Mouse (Mus musculus): Measurements from ENCODE around the gene Acy3. TPM values are rescaled to one million over a fixed set of nuclear protein-coding genes. Genes with fewer than 3 reads are reported as not detected.

Gene Acy3
- polyA plus RNA-seq, 1 experiment = 6.3 TPM

GRCm38 (mm10) chr19:4018743-4019583, 32.6 kb downstream of the Acy3 start:
- no peaks in the 10 kb centered on the region for H3K79me2 ChIP-seq (ENCODE audit: control insufficient read depth, insufficient read depth)
- peak overlapping the region; percentile 64 for H3K4me2 ChIP-seq (ENCODE audit: low read depth)
- TF ChIP-seq POLR2AphosphoS2 (IDR thresholded peaks at IDR 0.05; ENCODE audit: insufficient read length, low read depth) = no peak
- TF ChIP-seq SRF (IDR thresholded peaks at IDR 0.05; ENCODE audit: control insufficient read depth, insufficient read length, low read depth) = no peak
- TF ChIP-seq TCF12 (IDR thresholded peaks at IDR 0.05; ENCODE audit: insufficient read depth, poor library complexity, severe bottlenecking) = no peak
- TF ChIP-seq TCF3 (IDR thresholded peaks at IDR 0.05; ENCODE audit: insufficient read length, low read depth) = no peak
- TF ChIP-seq E2F4 (IDR thresholded peaks at IDR 0.05; ENCODE audit: insufficient read depth) = no peak
- no peak for TF ChIP-seq USF1 (IDR thresholded peaks at IDR 0.05; ENCODE audit: low read depth)
- TF ChIP-seq MYOG (IDR thresholded peaks at IDR 0.05; ENCODE audit: control insufficient read depth in 1 of 3, insufficient read depth in 1 of 3, insufficient read length in 2 of 3, low read depth in 2 of 3) = no peak
- TF ChIP-seq REST (IDR thresholded peaks at IDR 0.05; ENCODE audit: insufficient read depth, insufficient read length) = no peak
- TF ChIP-seq POLR2A (IDR thresholded peaks at IDR 0.05; ENCODE audit: insufficient read length, low read depth) = no peak
- TF ChIP-seq CEBPB (IDR thresholded peaks at IDR 0.05; ENCODE audit: insufficient read depth, poor library complexity, severe bottlenecking) = no peak
- TF ChIP-seq MAX (IDR thresholded peaks at IDR 0.05; ENCODE audit: low read depth) = no peak
- TF ChIP-seq MYOD1 (IDR thresholded peaks at IDR 0.05; ENCODE audit: control insufficient read depth in 1 of 3, insufficient read length in 2 of 3, low read depth in 2 of 3) = no peak
- no peak overlapping the region for H3ac ChIP-seq (ENCODE audit: control insufficient read depth, insufficient read length)
- H3K27me3 ChIP-seq (ENCODE audit: control insufficient read depth, insufficient read depth, insufficient read length) = no peaks in the 10 kb centered on the region
- H3K36me3 ChIP-seq (ENCODE audit: control insufficient read depth, insufficient read depth) = no peaks in the 10 kb centered on the region
- no peak overlapping the region for H3K4me3 ChIP-seq

GRCm38 (mm10) chr19:4023185-4023584, 36.8 kb downstream of the Acy3 start:
- H3K79me2 ChIP-seq (ENCODE audit: control insufficient read depth, insufficient read depth) = no peaks in the 10 kb centered on the region

GRCm38 (mm10) chr19:4027576-4027975, 41.2 kb downstream of the Acy3 start:
- no peak overlapping the region for H3ac ChIP-seq (ENCODE audit: control insufficient read depth, insufficient read length)
- no peaks in the 10 kb centered on the region for H3K36me3 ChIP-seq (ENCODE audit: control insufficient read depth, insufficient read depth)
- no peaks in the 10 kb centered on the region for H3K27me3 ChIP-seq (ENCODE audit: control insufficient read depth, insufficient read depth, insufficient read length)
- no peak for TF ChIP-seq CEBPB (IDR thresholded peaks at IDR 0.05; ENCODE audit: insufficient read depth, poor library complexity, severe bottlenecking)
- TF ChIP-seq MYOD1 (IDR thresholded peaks at IDR 0.05; ENCODE audit: control insufficient read depth in 1 of 3, insufficient read length in 2 of 3, low read depth in 2 of 3) = no peak
- no peak for TF ChIP-seq REST (IDR thresholded peaks at IDR 0.05; ENCODE audit: insufficient read depth, insufficient read length)
- no peak for TF ChIP-seq MYOG (IDR thresholded peaks at IDR 0.05; ENCODE audit: control insufficient read depth in 1 of 3, insufficient read depth in 1 of 3, insufficient read length in 2 of 3, low read depth in 2 of 3)
- no peak for TF ChIP-seq POLR2A (IDR thresholded peaks at IDR 0.05; ENCODE audit: insufficient read length, low read depth)
- TF ChIP-seq POLR2AphosphoS2 (IDR thresholded peaks at IDR 0.05; ENCODE audit: insufficient read length, low read depth) = no peak
- no peak for TF ChIP-seq TCF12 (IDR thresholded peaks at IDR 0.05; ENCODE audit: insufficient read depth, poor library complexity, severe bottlenecking)
- TF ChIP-seq MAX (IDR thresholded peaks at IDR 0.05; ENCODE audit: low read depth) = no peak
- no peak overlapping the region for H3K4me3 ChIP-seq
- no peak overlapping the region for H3K4me2 ChIP-seq (ENCODE audit: low read depth)
- H3K79me2 ChIP-seq (ENCODE audit: control insufficient read depth, insufficient read depth) = no peaks in the 10 kb centered on the region

More at GRCm38 (mm10) chr19:4023185-4023584, 36.8 kb downstream of the Acy3 start:
- no peak overlapping the region for H3K4me3 ChIP-seq
- TF ChIP-seq USF1 (IDR thresholded peaks at IDR 0.05; ENCODE audit: low read depth) (no peak), MYOD1 (IDR thresholded peaks at IDR 0.05; ENCODE audit: control insufficient read depth in 1 of 3, insufficient read length in 2 of 3, low read depth in 2 of 3) (no peak), POLR2A (IDR thresholded peaks at IDR 0.05; ENCODE audit: insufficient read length, low read depth) (no peak), POLR2AphosphoS2 (IDR thresholded peaks at IDR 0.05; ENCODE audit: insufficient read length, low read depth) (no peak), MYOG (IDR thresholded peaks at IDR 0.05; ENCODE audit: control insufficient read depth in 1 of 3, insufficient read depth in 1 of 3, insufficient read length in 2 of 3, low read depth in 2 of 3) (no peak), SRF (IDR thresholded peaks at IDR 0.05; ENCODE audit: control insufficient read depth, insufficient read length, low read depth) (no peak), E2F4 (IDR thresholded peaks at IDR 0.05; ENCODE audit: insufficient read depth) (no peak), TCF12 (IDR thresholded peaks at IDR 0.05; ENCODE audit: insufficient read depth, poor library complexity, severe bottlenecking) (no peak), MAX (IDR thresholded peaks at IDR 0.05; ENCODE audit: low read depth) (no peak), TCF3 (IDR thresholded peaks at IDR 0.05; ENCODE audit: insufficient read length, low read depth) (no peak)
- H3ac ChIP-seq (ENCODE audit: control insufficient read depth, insufficient read length) = no peak overlapping the region
- H3K4me2 ChIP-seq (ENCODE audit: low read depth) = no peak overlapping the region
- H3K36me3 ChIP-seq (ENCODE audit: control insufficient read depth, insufficient read depth) = no peaks in the 10 kb centered on the region
- no peaks in the 10 kb centered on the region for H3K27me3 ChIP-seq (ENCODE audit: control insufficient read depth, insufficient read depth, insufficient read length)

GRCm38 (mm10) chr19:4032668-4033067, 46.3 kb downstream of the Acy3 start:
- no peak overlapping the region for H3ac ChIP-seq (ENCODE audit: control insufficient read depth, insufficient read length)
- H3K36me3 ChIP-seq (ENCODE audit: control insufficient read depth, insufficient read depth) = no peaks in the 10 kb centered on the region
- no peaks in the 10 kb centered on the region for H3K27me3 ChIP-seq (ENCODE audit: control insufficient read depth, insufficient read depth, insufficient read length)
- H3K4me2 ChIP-seq (ENCODE audit: low read depth) = no peak overlapping the region
- no peak overlapping the region for H3K4me3 ChIP-seq
- H3K79me2 ChIP-seq (ENCODE audit: control insufficient read depth, insufficient read depth) = peaks cover 10% of the 10 kb centered on the region
- no peak for TF ChIP-seq MYOG (IDR thresholded peaks at IDR 0.05; ENCODE audit: control insufficient read depth in 1 of 3, insufficient read depth in 1 of 3, insufficient read length in 2 of 3, low read depth in 2 of 3)
- no peak for TF ChIP-seq MAX (IDR thresholded peaks at IDR 0.05; ENCODE audit: low read depth)
- TF ChIP-seq CEBPB (IDR thresholded peaks at IDR 0.05; ENCODE audit: insufficient read depth, poor library complexity, severe bottlenecking) = no peak
- TF ChIP-seq POLR2A (IDR thresholded peaks at IDR 0.05; ENCODE audit: insufficient read length, low read depth) = no peak
- TF ChIP-seq SRF (IDR thresholded peaks at IDR 0.05; ENCODE audit: control insufficient read depth, insufficient read length, low read depth) = no peak
- no peak for TF ChIP-seq MYOD1 (IDR thresholded peaks at IDR 0.05; ENCODE audit: control insufficient read depth in 1 of 3, insufficient read length in 2 of 3, low read depth in 2 of 3)
- no peak for TF ChIP-seq REST (IDR thresholded peaks at IDR 0.05; ENCODE audit: insufficient read depth, insufficient read length)
- no peak for TF ChIP-seq POLR2AphosphoS2 (IDR thresholded peaks at IDR 0.05; ENCODE audit: insufficient read length, low read depth)
- TF ChIP-seq E2F4 (IDR thresholded peaks at IDR 0.05; ENCODE audit: insufficient read depth) = no peak
- TF ChIP-seq TCF3 (IDR thresholded peaks at IDR 0.05; ENCODE audit: insufficient read length, low read depth) = no peak
- no peak for TF ChIP-seq TCF12 (IDR thresholded peaks at IDR 0.05; ENCODE audit: insufficient read depth, poor library complexity, severe bottlenecking)

All from myocyte (in vitro differentiated cells).